Mouse (Mus musculus): ENCODE measurements around the gene Kif21b. TPM values are rescaled to one million over a fixed set of nuclear protein-coding genes. Genes with fewer than 3 reads are reported as not detected.

Gene Kif21b
- total RNA-seq, 2 experiments from 2014 or later: 1.7 to 2.3 TPM

Other genes starting within 250 kb of the Kif21b start
- gene Pkp1, start 212.2 kb upstream of the Kif21b start, total RNA-seq (2021): under 1 TPM; 0.10 to 0.11 TPM
- gene Igfn1, start 125.0 kb upstream of the Kif21b start, total RNA-seq (2021): under 1 TPM in 1 of 2 experiments, not detected in 1; 0.14 TPM
- gene Tmem9, start 123.2 kb upstream of the Kif21b start, total RNA-seq (2021): 10 to 100 TPM; 30.0 to 33.5 TPM
- gene Ascl5, start 80.6 kb upstream of the Kif21b start, total RNA-seq (2021): not detected
- 1 to 10 TPM; 1.2 to 1.8 TPM for gene Cacna1s, start 78.6 kb upstream of the Kif21b start, total RNA-seq (2021)
- not detected for gene Mroh3, start 81.4 kb downstream of the Kif21b start, total RNA-seq (2021)
- not detected for gene Inava, start 102.9 kb downstream of the Kif21b start, total RNA-seq (2021)
- gene Gpr25, start 129.5 kb downstream of the Kif21b start, total RNA-seq (2021): not detected
- 10 to 100 TPM; 33.4 to 34.0 TPM for gene Camsap2, start 214.7 kb downstream of the Kif21b start, total RNA-seq (2021)

Data from heart, postnatal 4 days (tissue).